Mouse (Mus musculus) cerebellum, postnatal 4 days (tissue): ENCODE results near the gene Fmo1.
"Not testable (repeated sequence)": the region's sequence is repeated elsewhere in the genome, so short reads cannot be mapped to it uniquely, and the experiment has no call there.

Experiments
- DNase-seq, 2 experiments: peaks; one replicate each; pipeline ENCODE4 v3.0.0; 2022; ENCODE audit warnings: low spot score in 2 of 2, mixed read lengths in 1 of 2

Fmo1 gene

DNA sequence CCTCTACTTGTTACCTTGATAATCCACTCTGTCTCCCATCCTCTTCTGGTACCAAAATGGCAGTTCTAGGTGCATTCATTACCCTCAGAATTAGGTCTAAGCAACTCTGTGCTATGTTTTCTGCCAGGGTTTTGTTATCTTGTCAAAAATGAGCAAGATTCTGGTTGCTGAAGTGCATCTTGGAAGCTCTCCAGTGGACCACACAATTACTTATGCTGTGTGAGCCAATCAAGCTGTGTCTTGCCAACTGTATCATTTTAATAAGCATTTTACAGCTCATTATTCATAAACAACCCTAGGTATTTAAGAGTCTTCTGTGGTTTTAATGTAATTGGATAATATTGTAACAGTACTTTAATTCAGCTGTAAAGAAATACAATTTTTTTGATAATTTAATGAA, 70.0 kb downstream of the Fmo1 start:
- DNase-seq: no peak

- no peak for DNase-seq
These were observed 73.9 kb downstream of the Fmo1 start for GRCm38 (mm10) chr1:162792306-162793044.

GRCm38 (mm10) chr1:162785222-162785621, 81.2 kb downstream of the Fmo1 start:
- DNase-seq: no peak

DNA sequence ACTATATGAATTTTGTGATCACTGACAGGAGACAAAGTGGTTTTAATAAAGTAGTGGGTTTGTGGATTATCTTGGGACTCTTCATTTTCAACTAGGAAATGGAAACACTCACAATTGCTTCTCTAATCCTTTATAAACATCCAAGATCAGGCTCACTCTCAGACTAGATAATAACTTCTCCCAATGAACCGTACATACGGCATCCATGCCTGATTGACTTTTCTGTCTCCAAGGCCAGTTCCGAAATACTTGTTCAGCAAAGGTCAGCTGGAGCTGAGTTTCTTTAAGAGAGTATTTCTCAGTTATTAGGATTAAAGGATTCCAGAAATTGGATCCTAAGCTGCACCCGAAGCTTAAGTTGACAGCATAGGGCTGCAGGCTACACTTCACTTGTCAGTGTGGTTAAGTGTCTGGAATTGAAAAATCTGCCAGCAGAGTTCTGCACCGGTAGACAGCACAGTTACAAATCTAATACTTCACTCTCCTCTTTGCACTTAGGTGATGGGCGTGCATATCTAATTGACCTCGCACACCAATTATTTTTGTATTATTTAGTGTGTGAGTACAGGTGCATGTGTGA, 82.7 kb downstream of the Fmo1 start:
- DNase-seq: no peak

- not testable (repeated sequence) for DNase-seq
These were observed 85.4 kb downstream of the Fmo1 start for GRCm38 (mm10) chr1:162781035-162781434.
